16 mouse cellular contexts compared by ENCODE assay signal in the genomic region with DNA sequence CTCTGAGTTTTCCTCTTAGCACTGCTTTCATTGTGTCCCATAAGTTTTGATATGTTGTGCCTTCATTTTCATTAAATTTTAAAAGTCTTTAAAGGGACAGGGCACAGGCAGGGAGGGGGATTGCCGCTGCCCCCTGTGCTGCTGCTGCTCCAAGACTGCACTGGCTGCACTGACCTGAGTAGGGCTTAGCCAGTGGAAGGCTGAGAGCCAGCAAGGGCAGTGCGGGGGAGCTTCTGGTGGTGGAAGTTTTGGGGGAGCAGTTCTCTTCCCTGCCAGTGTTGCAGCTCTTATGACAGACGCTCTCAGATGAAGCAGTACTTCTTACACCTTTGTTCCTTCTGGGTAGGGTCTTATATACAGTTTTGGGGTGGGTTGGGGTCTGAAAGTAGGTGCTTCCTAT.
"Had no signal": no experiment of that assay in that cellular context is flagged by ENCODE, and none has a peak within 500 bp of the region (broad histone marks: within the 10 kb centered on the region; RNA-seq: fewer than 3 reads in every experiment).

No protein-coding gene starts in this region.

- H3K4me3 ChIP-seq: limb, embryonic 12.5 days; limb, embryonic 15.5 days; midbrain, embryonic 12.5 days; midbrain, embryonic 15.5 days; neural tube, embryonic 12.5 days; neural tube, embryonic 15.5 days; stomach, embryonic 15.5 days had no signal

- H3K27ac ChIP-seq: limb, embryonic 12.5 days; limb, embryonic 15.5 days; liver, embryonic 14.5 days; macrophage; midbrain, embryonic 12.5 days; midbrain, embryonic 15.5 days; neural tube, embryonic 12.5 days; neural tube, embryonic 15.5 days; stomach, embryonic 15.5 days had no signal

- DNase-seq: kidney, adult 18-20 months; kidney, adult 9 months; kidney, postnatal 14 days; kidney, postnatal 4 days; liver, postnatal 0 days; lung, embryonic 14.5 days; thymus, postnatal 14 days had no signal
